ENCODE assay signal across 9 mouse cellular contexts in genomic region chr11:53761822-53762221, GRCm38 (mm10). TPM values are rescaled to one million over a fixed set of nuclear protein-coding genes. Genes with fewer than 3 reads are reported as not detected.
DNase-seq lines count a peak whose midpoint lies in the region; ATAC-seq lines count a peak whose summit lies in the region.
"Had no signal": no experiment of that assay in that cellular context is flagged by ENCODE, and none has a peak within 500 bp of the region (broad histone marks: within the 10 kb centered on the region; RNA-seq: fewer than 3 reads in every experiment).

No protein-coding gene starts in this region.

- 8% methylated on average over 2 of the region's 2 CpGs for WGBS in heart, embryonic 16.5 days
- WGBS in limb, embryonic 15.5 days: 56% methylated on average over 2 of the region's 2 CpGs
- 36% methylated on average over 2 of the region's 2 CpGs for whole genome bisulfite sequencing in stomach, embryonic 16.5 days
- 64% methylated on average over 2 of the region's 2 CpGs for WGBS in midbrain, embryonic 16.5 days

- DNase-seq in right cerebral cortex, postnatal 4 days: peak; percentile 55
- no peak for DNase-seq in right cerebral cortex, postnatal 36 days (ENCODE audit: low spot score in 2 of 2)
- peak; percentile 50 for DNase-seq in cerebellum, adult 9-11 months

- no peaks in the 10 kb centered on the region for H3K36me3 ChIP-seq in heart, embryonic 16.5 days (ENCODE audit: control insufficient read depth, insufficient read depth)
- no peaks in the 10 kb centered on the region for H3K36me3 ChIP-seq in limb, embryonic 15.5 days
- no peaks in the 10 kb centered on the region for H3K36me3 ChIP-seq in stomach, embryonic 16.5 days (ENCODE audit: control insufficient read depth, insufficient read depth, low read length)
- H3K36me3 ChIP-seq in midbrain, embryonic 16.5 days (ENCODE audit: control insufficient read depth, insufficient read depth, low read length): no peaks in the 10 kb centered on the region
- H3K36me3 ChIP-seq: liver, embryonic 15.5 days had no signal

- peak; percentile 40 for ATAC-seq in heart, embryonic 16.5 days (replicated peaks; ENCODE audit: extremely low read depth, insufficient read depth, low FRiP score)
- no peak for ATAC-seq in limb, embryonic 15.5 days (ENCODE audit: insufficient number of reproducible peaks, low FRiP score, low TSS enrichment, low read depth)
- ATAC-seq in stomach, embryonic 16.5 days (ENCODE audit: insufficient read depth, low FRiP score): no peak
- ATAC-seq in midbrain, embryonic 16.5 days: no peak

- peak overlapping the region; percentile 13; the same call in 1 of the 2 replicates for H3K9ac ChIP-seq in heart, embryonic 16.5 days (ENCODE audit: low read length)
- no peak overlapping the region for H3K9ac ChIP-seq in limb, embryonic 15.5 days
- no peak overlapping the region for H3K9ac ChIP-seq in stomach, embryonic 16.5 days (ENCODE audit: low read length)
- H3K9ac ChIP-seq in midbrain, embryonic 16.5 days (ENCODE audit: low read depth, low read length): no peak overlapping the region
- H3K9ac ChIP-seq: liver, embryonic 15.5 days had no signal

- no peaks in the 10 kb centered on the region for H3K9me3 ChIP-seq in heart, embryonic 16.5 days (replicated peaks; ENCODE audit: control insufficient read depth, low read length)
- H3K9me3 ChIP-seq in limb, embryonic 15.5 days: no peaks in the 10 kb centered on the region
- no peaks in the 10 kb centered on the region for H3K9me3 ChIP-seq in stomach, embryonic 16.5 days (replicated peaks; ENCODE audit: control insufficient read depth, low read length)
- no peaks in the 10 kb centered on the region for H3K9me3 ChIP-seq in midbrain, embryonic 16.5 days (replicated peaks; ENCODE audit: control insufficient read depth, low read length, poor library complexity, severe bottlenecking)
- H3K9me3 ChIP-seq: liver, embryonic 15.5 days had no signal

- H3K4me3 ChIP-seq in heart, embryonic 16.5 days (ENCODE audit: low read length): no peak overlapping the region
- H3K4me3 ChIP-seq in limb, embryonic 15.5 days: no peak overlapping the region
- no peak overlapping the region for H3K4me3 ChIP-seq in stomach, embryonic 16.5 days (replicated peaks; ENCODE audit: low read length)
- H3K4me3 ChIP-seq in midbrain, embryonic 16.5 days (ENCODE audit: low read depth, low read length): no peak overlapping the region
- H3K4me3 ChIP-seq: liver, embryonic 15.5 days had no signal

- peaks cover 48% of the 10 kb centered on the region for H3K4me1 ChIP-seq in heart, embryonic 16.5 days (ENCODE audit: control insufficient read depth, insufficient read depth, low read length)
- peaks cover 57% of the 10 kb centered on the region for H3K4me1 ChIP-seq in limb, embryonic 15.5 days
- peaks cover 51% of the 10 kb centered on the region for H3K4me1 ChIP-seq in stomach, embryonic 16.5 days (ENCODE audit: control insufficient read depth, insufficient read depth, low read length)
- H3K4me1 ChIP-seq in midbrain, embryonic 16.5 days (ENCODE audit: control insufficient read depth, insufficient read depth, low read length): peaks cover 15% of the 10 kb centered on the region

- peak overlapping the region; percentile 98 for H3K27ac ChIP-seq in heart, embryonic 16.5 days (ENCODE audit: low read length)
- H3K27ac ChIP-seq in limb, embryonic 15.5 days: peak overlapping the region; percentile 91
- H3K27ac ChIP-seq in stomach, embryonic 16.5 days (ENCODE audit: low read length): peak overlapping the region; percentile 93
- H3K27ac ChIP-seq in midbrain, embryonic 16.5 days (ENCODE audit: low read length): no peak overlapping the region

- H3K4me2 ChIP-seq in heart, embryonic 16.5 days (ENCODE audit: low read depth, low read length): peak overlapping the region; percentile 86; the same call in 1 of the 2 replicates
- no peak overlapping the region for H3K4me2 ChIP-seq in limb, embryonic 15.5 days
- no peak overlapping the region for H3K4me2 ChIP-seq in stomach, embryonic 16.5 days (ENCODE audit: low read depth, low read length)
- H3K4me2 ChIP-seq in midbrain, embryonic 16.5 days (ENCODE audit: low read length): no peak overlapping the region

- no peaks in the 10 kb centered on the region for H3K27me3 ChIP-seq in heart, embryonic 16.5 days (ENCODE audit: control insufficient read depth, insufficient read depth, low read length)
- H3K27me3 ChIP-seq in limb, embryonic 15.5 days: no peaks in the 10 kb centered on the region
- no peaks in the 10 kb centered on the region for H3K27me3 ChIP-seq in stomach, embryonic 16.5 days (ENCODE audit: control insufficient read depth, insufficient read depth, low read length)
- peaks cover 32% of the 10 kb centered on the region for H3K27me3 ChIP-seq in midbrain, embryonic 16.5 days (ENCODE audit: control insufficient read depth, insufficient read depth, low read depth, low read length)

RNA-seq across cellular contexts. Expression of gene Irf1, which starts 8.0 kb away (rescaled TPM):
- polyA plus RNA-seq in heart, embryonic 16.5 days (2015; fragmentation: Nextera tagmentation; extraction: Ambion mirVana): 17.2 and 25.7 TPM in 2 replicates
- 14.6 and 16.4 TPM in 2 replicates for polyA plus RNA-seq in limb, embryonic 15.5 days (2015; fragmentation: Nextera tagmentation; extraction: Ambion mirVana)
- 25.8 and 29.4 TPM in 2 replicates for polyA plus RNA-seq in stomach, embryonic 16.5 days (2015; fragmentation: Nextera tagmentation; extraction: Ambion mirVana)
- polyA plus RNA-seq in midbrain, embryonic 16.5 days (2015; fragmentation: Nextera tagmentation; extraction: Ambion mirVana): 2.0 and 2.2 TPM in 2 replicates

RNA-seq across cellular contexts. Expression of gene Gm17334, which starts 11.2 kb away (rescaled TPM):
- polyA plus RNA-seq in heart, embryonic 16.5 days (2015; fragmentation: Nextera tagmentation; extraction: Ambion mirVana): 0.16 and 0.53 TPM in 2 replicates
- polyA plus RNA-seq in limb, embryonic 15.5 days (2015; fragmentation: Nextera tagmentation; extraction: Ambion mirVana): 0.22 TPM in 1 of 2 replicates, not detected in the other
- 0.51 TPM in 1 of 2 replicates, not detected in the other for polyA plus RNA-seq in stomach, embryonic 16.5 days (2015; fragmentation: Nextera tagmentation; extraction: Ambion mirVana)
- not detected in 2 replicates for polyA plus RNA-seq in midbrain, embryonic 16.5 days (2015; fragmentation: Nextera tagmentation; extraction: Ambion mirVana)
- polyA plus RNA-seq: brain, embryonic 14.5 days had no signal

RNA-seq across cellular contexts. Expression of gene Il5, which starts 41.2 kb away (rescaled TPM):
- polyA plus RNA-seq in heart, embryonic 16.5 days (2015; fragmentation: Nextera tagmentation; extraction: Ambion mirVana): not detected in 2 replicates
- not detected in 2 replicates for polyA plus RNA-seq in limb, embryonic 15.5 days (2015; fragmentation: Nextera tagmentation; extraction: Ambion mirVana)
- polyA plus RNA-seq in stomach, embryonic 16.5 days (2015; fragmentation: Nextera tagmentation; extraction: Ambion mirVana): 0.15 TPM in 1 of 2 replicates, not detected in the other
- polyA plus RNA-seq in midbrain, embryonic 16.5 days (2015; fragmentation: Nextera tagmentation; extraction: Ambion mirVana): not detected in 2 replicates
- polyA plus RNA-seq: brain, embryonic 14.5 days; liver, embryonic 15.5 days had no signal

RNA-seq across cellular contexts. Expression of gene Rad50, which starts 54.7 kb away (rescaled TPM):
- 19.9 and 23.9 TPM in 2 replicates for polyA plus RNA-seq in heart, embryonic 16.5 days (2015; fragmentation: Nextera tagmentation; extraction: Ambion mirVana)
- 26.0 and 28.0 TPM in 2 replicates for polyA plus RNA-seq in limb, embryonic 15.5 days (2015; fragmentation: Nextera tagmentation; extraction: Ambion mirVana)
- 25.2 and 27.8 TPM in 2 replicates for polyA plus RNA-seq in stomach, embryonic 16.5 days (2015; fragmentation: Nextera tagmentation; extraction: Ambion mirVana)
- polyA plus RNA-seq in midbrain, embryonic 16.5 days (2015; fragmentation: Nextera tagmentation; extraction: Ambion mirVana): 11.0 and 11.7 TPM in 2 replicates

Comparison
In these comparisons a context has a peak if more than half of its experiments do, and no peak if none do; other contexts are left out.
1. DNase-seq: peak in right cerebral cortex, postnatal 4 days (single experiment) and cerebellum, adult 9-11 months (single experiment); none in right cerebral cortex, postnatal 36 days (0 of 2).